Mouse (Mus musculus): Measurements from ENCODE around the gene Cnksr3. TPM values are rescaled to one million over a fixed set of nuclear protein-coding genes. Genes with fewer than 3 reads are reported as not detected.

The Cnksr3 gene
- polyA plus RNA-seq, 1 experiment from 2014 or later: 10.4 TPM

- DNase-seq (ENCODE audit: low spot score): no peak
Measured at GRCm38 (mm10) chr10:7131441-7131840, 80.6 kb downstream of the Cnksr3 start.

GRCm38 (mm10) chr10:7127828-7128227 lies 84.2 kb downstream of the Cnksr3 start:
- ATAC-seq (ENCODE audit: low read depth): no peak
- no peak overlapping the region for H3K4me3 ChIP-seq (ENCODE audit: low read depth, low read length)
- DNase-seq (ENCODE audit: low spot score): no peak
- 0 out of 2 replicates have a peak, but pooled peaks cover 4% of the 10 kb centered on the region for H3K4me1 ChIP-seq (ENCODE audit: control insufficient read depth, insufficient read depth, low read length)
- peaks cover 47% of the 10 kb centered on the region for H3K36me3 ChIP-seq (ENCODE audit: control insufficient read depth, insufficient read depth, low read length)
- no peak overlapping the region for H3K4me2 ChIP-seq (ENCODE audit: low read depth, low read length)
- H3K9ac ChIP-seq (ENCODE audit: low read depth, low read length): no peak overlapping the region
- no peaks in the 10 kb centered on the region for H3K9me3 ChIP-seq (ENCODE audit: control insufficient read depth, low read length)
- WGBS: 89% methylated on average over 9 of the region's 9 CpGs
- no peaks in the 10 kb centered on the region for H3K27me3 ChIP-seq (replicated peaks; ENCODE audit: control insufficient read depth, insufficient read depth, low read length)
- no peak overlapping the region for H3K27ac ChIP-seq (replicated peaks; ENCODE audit: low read depth, low read length)

More at GRCm38 (mm10) chr10:7131441-7131840, 80.6 kb downstream of the Cnksr3 start:
- peaks cover 49% of the 10 kb centered on the region for H3K36me3 ChIP-seq (ENCODE audit: control insufficient read depth, insufficient read depth, low read length)
- H3K27me3 ChIP-seq (replicated peaks; ENCODE audit: control insufficient read depth, insufficient read depth, low read length): no peaks in the 10 kb centered on the region
- H3K27ac ChIP-seq (replicated peaks; ENCODE audit: low read depth, low read length): no peak overlapping the region
- H3K4me3 ChIP-seq (ENCODE audit: low read depth, low read length): no peak overlapping the region
- no peak overlapping the region for H3K4me2 ChIP-seq (ENCODE audit: low read depth, low read length)
- ATAC-seq (ENCODE audit: low read depth): no peak
- 93% methylated on average over 3 of the region's 3 CpGs for WGBS
- no peak overlapping the region for H3K9ac ChIP-seq (ENCODE audit: low read depth, low read length)
- no peaks in the 10 kb centered on the region for H3K9me3 ChIP-seq (ENCODE audit: control insufficient read depth, low read length)
- 0 out of 2 replicates have a peak, but pooled peaks cover 4% of the 10 kb centered on the region for H3K4me1 ChIP-seq (ENCODE audit: control insufficient read depth, insufficient read depth, low read length)

DNA sequence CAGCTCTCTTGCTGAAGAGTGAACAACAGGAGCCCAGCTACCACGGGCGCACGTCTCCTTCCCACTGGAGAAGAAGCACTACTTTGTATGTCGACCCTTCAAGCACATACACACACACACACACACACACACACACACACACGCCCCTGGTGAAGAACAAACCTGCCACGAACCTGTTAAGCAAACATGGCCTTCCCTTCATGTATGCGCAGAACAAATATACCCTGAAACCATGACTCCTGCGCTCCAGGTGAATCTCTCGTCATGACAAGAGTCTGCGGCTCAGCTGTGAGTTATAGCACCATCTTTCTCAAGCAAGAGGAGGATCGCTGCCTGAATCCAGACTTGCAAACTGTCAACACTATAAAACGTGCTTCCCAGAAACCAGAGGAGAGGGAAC lies 85.2 kb downstream of the Cnksr3 start:
- Histone ChIP-seq H3K9me3 (ENCODE audit: control insufficient read depth, low read length) (no peaks in the 10 kb centered on the region), H3K36me3 (ENCODE audit: control insufficient read depth, insufficient read depth, low read length) (peaks cover 45% of the 10 kb centered on the region), H3K27ac (replicated peaks; ENCODE audit: low read depth, low read length) (peak overlapping the region; percentile 52), H3K4me1 (ENCODE audit: control insufficient read depth, insufficient read depth, low read length) (0 out of 2 replicates have a peak, but pooled peaks cover 4% of the 10 kb centered on the region), H3K4me3 (ENCODE audit: low read depth, low read length) (no peak overlapping the region), H3K9ac (ENCODE audit: low read depth, low read length) (no peak overlapping the region), H3K27me3 (replicated peaks; ENCODE audit: control insufficient read depth, insufficient read depth, low read length) (no peaks in the 10 kb centered on the region), H3K4me2 (ENCODE audit: low read depth, low read length) (no peak overlapping the region)
- ATAC-seq (ENCODE audit: low read depth): no peak
- 87% methylated on average over 12 of the region's 12 CpGs for WGBS
- no peak for DNase-seq (ENCODE audit: low spot score)

DNA sequence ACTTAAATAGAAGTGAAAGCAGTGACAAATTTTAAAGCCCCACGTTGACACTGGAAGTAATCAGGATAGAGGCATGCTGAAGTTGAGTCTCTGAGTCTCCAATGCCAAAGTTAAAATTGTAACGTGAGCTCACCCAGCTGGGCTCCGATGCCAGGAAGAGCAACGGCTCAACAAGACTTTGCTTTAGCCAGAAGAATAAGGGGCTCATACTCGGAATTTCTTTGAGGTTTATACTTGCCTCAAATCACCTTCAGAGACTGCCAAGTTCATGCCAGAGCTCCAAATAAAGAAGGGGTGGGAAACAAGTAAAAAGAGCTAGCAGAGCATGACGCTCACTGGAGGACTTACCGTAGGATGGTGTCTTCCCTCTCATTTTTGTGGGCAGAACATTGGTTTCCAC lies 85.8 kb downstream of the Cnksr3 start:
- Histone ChIP-seq H3K36me3 (ENCODE audit: control insufficient read depth, insufficient read depth, low read length) (peaks cover 45% of the 10 kb centered on the region), H3K4me2 (ENCODE audit: low read depth, low read length) (no peak overlapping the region), H3K4me3 (ENCODE audit: low read depth, low read length) (no peak overlapping the region), H3K9me3 (ENCODE audit: control insufficient read depth, low read length) (no peaks in the 10 kb centered on the region), H3K27me3 (replicated peaks; ENCODE audit: control insufficient read depth, insufficient read depth, low read length) (no peaks in the 10 kb centered on the region), H3K4me1 (ENCODE audit: control insufficient read depth, insufficient read depth, low read length) (0 out of 2 replicates have a peak, but pooled peaks cover 4% of the 10 kb centered on the region), H3K9ac (ENCODE audit: low read depth, low read length) (no peak overlapping the region), H3K27ac (replicated peaks; ENCODE audit: low read depth, low read length) (peak overlapping the region; percentile 52; the same call in 1 of the 2 replicates)
- ATAC-seq (ENCODE audit: low read depth) (peak; percentile 37; the same call in 1 of the 2 replicates), DNase-seq (ENCODE audit: low spot score) (peak; percentile 68)
- WGBS: 56% methylated on average over 7 of the region's 7 CpGs

DNA sequence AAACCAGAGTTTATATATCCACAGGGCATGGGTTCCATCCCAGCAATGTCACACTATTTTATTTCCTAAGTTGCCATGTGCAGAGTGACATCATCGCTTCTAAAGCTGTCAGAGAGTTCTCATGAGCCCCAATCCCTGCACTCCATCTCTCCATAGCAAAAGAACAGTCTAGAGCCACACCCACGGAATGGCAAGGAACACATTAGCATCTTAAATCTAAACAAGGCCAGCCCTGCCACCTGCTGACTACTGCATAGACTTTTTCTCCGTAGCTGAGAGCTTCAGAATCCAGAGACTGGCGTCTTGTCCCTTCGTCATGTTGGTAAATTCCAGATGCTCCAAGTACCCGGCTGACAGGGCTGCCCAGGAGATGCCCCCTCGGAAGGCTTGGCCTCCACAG lies 87.0 kb downstream of the Cnksr3 start:
- 66% methylated on average over 7 of the region's 7 CpGs for WGBS
- H3K4me2 ChIP-seq (ENCODE audit: low read depth, low read length): no peak overlapping the region
- no peak for ATAC-seq (ENCODE audit: low read depth)
- H3K4me1 ChIP-seq (ENCODE audit: control insufficient read depth, insufficient read depth, low read length): 0 out of 2 replicates have a peak, but pooled peaks cover 4% of the 10 kb centered on the region
- H3K9me3 ChIP-seq (ENCODE audit: control insufficient read depth, low read length): no peaks in the 10 kb centered on the region
- DNase-seq (ENCODE audit: low spot score): peak; percentile 58
- no peak overlapping the region for H3K27ac ChIP-seq (replicated peaks; ENCODE audit: low read depth, low read length)
- no peaks in the 10 kb centered on the region for H3K27me3 ChIP-seq (replicated peaks; ENCODE audit: control insufficient read depth, insufficient read depth, low read length)
- no peak overlapping the region for H3K4me3 ChIP-seq (ENCODE audit: low read depth, low read length)
- H3K9ac ChIP-seq (ENCODE audit: low read depth, low read length): no peak overlapping the region
- H3K36me3 ChIP-seq (ENCODE audit: control insufficient read depth, insufficient read depth, low read length): peaks cover 50% of the 10 kb centered on the region

DNA sequence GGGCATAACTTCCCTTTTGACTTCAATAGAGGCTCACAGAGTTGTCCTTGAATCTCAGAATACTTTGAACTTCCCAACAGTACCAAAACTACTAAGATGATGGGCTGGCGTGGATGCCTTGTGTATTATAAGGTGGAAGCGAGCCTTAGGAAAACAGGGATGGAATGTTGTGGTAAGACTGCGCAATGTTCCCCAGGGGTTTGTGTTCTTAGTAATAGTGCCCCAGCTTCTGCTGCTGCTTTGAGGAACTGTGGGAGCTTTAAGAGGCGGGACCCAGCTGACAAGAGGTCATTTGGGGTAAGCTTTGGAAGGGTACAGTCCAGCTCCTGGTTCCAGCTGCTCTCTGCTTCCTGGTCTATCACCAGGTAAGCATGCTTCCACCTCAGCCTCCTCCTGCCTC lies 89.7 kb downstream of the Cnksr3 start:
- Histone ChIP-seq H3K36me3 (ENCODE audit: control insufficient read depth, insufficient read depth, low read length) (peaks cover 36% of the 10 kb centered on the region), H3K27ac (replicated peaks; ENCODE audit: low read depth, low read length) (no peak overlapping the region), H3K27me3 (replicated peaks; ENCODE audit: control insufficient read depth, insufficient read depth, low read length) (no peaks in the 10 kb centered on the region), H3K4me3 (ENCODE audit: low read depth, low read length) (no peak overlapping the region), H3K9ac (ENCODE audit: low read depth, low read length) (no peak overlapping the region), H3K4me2 (ENCODE audit: low read depth, low read length) (no peak overlapping the region), H3K9me3 (ENCODE audit: control insufficient read depth, low read length) (no peaks in the 10 kb centered on the region), H3K4me1 (ENCODE audit: control insufficient read depth, insufficient read depth, low read length) (peaks cover 13% of the 10 kb centered on the region)
- WGBS: 73% methylated on average over 4 of the region's 4 CpGs
- ATAC-seq (ENCODE audit: low read depth): no peak
- no peak for DNase-seq (ENCODE audit: low spot score)

- no peak overlapping the region for H3K9ac ChIP-seq (ENCODE audit: low read depth, low read length)
- no peak overlapping the region for H3K4me3 ChIP-seq (ENCODE audit: low read depth, low read length)
- peaks cover 31% of the 10 kb centered on the region for H3K36me3 ChIP-seq (ENCODE audit: control insufficient read depth, insufficient read depth, low read length)
- no peak overlapping the region for H3K27ac ChIP-seq (replicated peaks; ENCODE audit: low read depth, low read length)
- no peak overlapping the region for H3K4me2 ChIP-seq (ENCODE audit: low read depth, low read length)
- peaks cover 10% of the 10 kb centered on the region for H3K4me1 ChIP-seq (ENCODE audit: control insufficient read depth, insufficient read depth, low read length)
- ATAC-seq (ENCODE audit: low read depth): no peak
- 87% methylated on average over 10 of the region's 13 CpGs for WGBS
- DNase-seq (ENCODE audit: low spot score): no peak
- H3K27me3 ChIP-seq (replicated peaks; ENCODE audit: control insufficient read depth, insufficient read depth, low read length): no peaks in the 10 kb centered on the region
- no peaks in the 10 kb centered on the region for H3K9me3 ChIP-seq (ENCODE audit: control insufficient read depth, low read length)
Measured at GRCm38 (mm10) chr10:7120206-7120605, 91.8 kb downstream of the Cnksr3 start.

DNA sequence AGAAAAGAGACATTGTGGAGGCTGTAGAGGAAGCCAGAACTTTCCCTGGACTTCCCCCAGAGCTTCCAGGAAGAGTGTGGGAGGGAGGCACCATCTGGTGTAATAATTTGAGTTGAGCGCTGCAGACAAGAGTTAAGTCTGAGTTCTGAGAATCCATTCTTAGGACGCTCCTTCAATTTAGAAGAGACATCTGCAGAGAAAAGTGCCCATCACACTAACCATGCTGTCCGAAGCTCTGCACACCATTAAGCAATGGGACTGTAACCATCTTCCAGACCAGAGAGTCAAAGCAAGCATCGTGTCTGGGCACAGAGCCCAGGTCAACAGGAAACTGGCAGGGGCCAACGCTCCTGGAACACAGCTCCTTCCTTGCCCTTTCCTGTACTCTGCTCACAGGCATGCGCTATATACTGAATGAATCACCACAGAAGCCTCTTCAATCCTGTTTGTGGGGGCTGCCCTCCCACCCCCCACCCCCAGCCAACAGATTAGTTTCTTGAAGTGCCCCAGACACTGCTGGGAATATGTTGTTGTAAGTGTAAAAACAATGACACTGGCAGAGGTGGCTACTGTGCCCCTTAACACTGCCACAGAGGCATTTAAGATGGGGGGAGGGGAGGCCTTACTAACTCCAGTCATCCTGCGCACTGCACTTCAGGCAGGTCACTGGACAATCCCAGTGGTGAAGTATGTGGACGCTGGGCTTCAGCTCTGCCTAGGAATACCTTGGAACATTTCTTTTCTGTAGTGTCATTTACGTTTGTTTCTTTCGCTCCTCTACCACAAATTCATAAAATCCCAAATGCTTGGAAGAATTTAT lies 93.6 kb downstream of the Cnksr3 start:
- WGBS: 57% methylated on average over 10 of the region's 10 CpGs
- Histone ChIP-seq H3K9ac (ENCODE audit: low read depth, low read length) (no peak overlapping the region), H3K36me3 (ENCODE audit: control insufficient read depth, insufficient read depth, low read length) (peaks cover 23% of the 10 kb centered on the region), H3K4me2 (ENCODE audit: low read depth, low read length) (peak overlapping the region; percentile 8; the same call in 1 of the 2 replicates), H3K4me3 (ENCODE audit: low read depth, low read length) (no peak overlapping the region), H3K9me3 (ENCODE audit: control insufficient read depth, low read length) (no peaks in the 10 kb centered on the region), H3K27ac (replicated peaks; ENCODE audit: low read depth, low read length) (peak overlapping the region; percentile 70), H3K27me3 (replicated peaks; ENCODE audit: control insufficient read depth, insufficient read depth, low read length) (no peaks in the 10 kb centered on the region), H3K4me1 (ENCODE audit: control insufficient read depth, insufficient read depth, low read length) (peaks cover 10% of the 10 kb centered on the region)
- DNase-seq (ENCODE audit: low spot score) (peak; percentile 65), ATAC-seq (ENCODE audit: low read depth) (peak; percentile 59)

All from embryonic facial prominence, embryonic 14.5 days (tissue).